Mouse (Mus musculus) G1E (cell line): ENCODE measurements at regions not wholly inside any gene's neighbourhood (a gene's known extent, or its start where the extent isn't known, plus 50 kb on each side); places are given as distances from the start of the nearest gene placed in this dataset.

Source experiments
- CTCF ChIP-seq: IDR thresholded peaks from 2 replicates; pipeline ENCODE4 v1.5.1; 2012; ENCODE audit warnings: low read depth, low read length, inconsistent platforms, mixed read lengths
- GATA1 ChIP-seq: IDR thresholded peaks from 2 replicates; pipeline ENCODE4 v1.6.1; 2012; ENCODE audit warnings: borderline replicate concordance, low read length, inconsistent platforms, mixed read lengths

- TF ChIP-seq CTCF (no peak), GATA1 (no peak)
Measured at GRCm38 (mm10) chr5:133487806-133488290, 611.7 kb upstream of the Castor2 start.
